Mouse (Mus musculus) kidney, adult 2 months (tissue): ENCODE data around the gene Mmel1.

Experiments used
- CTCF ChIP-seq: fragments of 200-500 bp; conservative IDR thresholded peaks from 2 replicates; pipeline ENCODE4 v1.5.1; 2011; ENCODE audit warnings: low read depth, mild to moderate bottlenecking, control low read depth, low read length, moderate library complexity, mixed read lengths; ENCODE audit not compliant: insufficient read depth, insufficient read length
- POLR2A ChIP-seq: fragments of 200-500 bp; IDR thresholded peaks from one replicate; pipeline ENCODE4 v1.6.1; 2011; ENCODE audit warnings: low read depth, low read length, control low read depth

- TF ChIP-seq CTCF: no peak
- TF ChIP-seq POLR2A: no peak
These were observed 28.5 kb downstream of the Mmel1 start for GRCm38 (mm10) chr4:154897676-154898465.
